Mouse (Mus musculus) layer of hippocampus, postnatal 36 days (tissue): ENCODE measurements around the gene Abcc8. TPM values are rescaled to one million over a fixed set of nuclear protein-coding genes. Genes with fewer than 3 reads are reported as not detected.

Experiments used
- DNase-seq, 2 experiments: peaks; one replicate each; pipeline ENCODE4 v3.0.0; 2022
- total RNA-seq, 2 experiments: library from RNA; stranded (reverse); gene quantifications; 2 replicates each; pipeline ENCODE4 v1.2.3; 2021

Abcc8 gene
- total RNA-seq, 2 experiments from 2014 or later, result 50.7 to 59.2 TPM

- no peak for DNase-seq
Observed at GRCm38 (mm10) chr7:46105484-46105883, 74.3 kb downstream of the Abcc8 start.

- no peak for DNase-seq
Observed at GRCm38 (mm10) chr7:46104256-46104915, 75.4 kb downstream of the Abcc8 start.

GRCm38 (mm10) chr7:46103771-46104170 is 76.1 kb downstream of the Abcc8 start:
- DNase-seq, result no peak

- peak; percentile 62 to 64 for DNase-seq
Observed at GRCm38 (mm10) chr7:46103075-46103591, 76.7 kb downstream of the Abcc8 start.

GRCm38 (mm10) chr7:46100563-46100962 is 79.3 kb downstream of the Abcc8 start, which contains the start of gene Kcnj11:
Kcnj11 (minus strand) TSS chr7:46100764.
- peak; percentile 76 to 77 for DNase-seq

- DNase-seq, result no peak
Observed at GRCm38 (mm10) chr7:46099682-46100081, 80.2 kb downstream of the Abcc8 start.

GRCm38 (mm10) chr7:46098919-46099286 is 80.9 kb downstream of the Abcc8 start:
- no peak for DNase-seq

GRCm38 (mm10) chr7:46098221-46098918 is 81.5 kb downstream of the Abcc8 start:
- no peak for DNase-seq

GRCm38 (mm10) chr7:46097319-46097783 is 82.5 kb downstream of the Abcc8 start:
- no peak for DNase-seq

- peak; percentile 55 to 59 for DNase-seq
Observed at GRCm38 (mm10) chr7:46096136-46096535, 83.7 kb downstream of the Abcc8 start.

- DNase-seq, result no peak
Observed at GRCm38 (mm10) chr7:46092803-46093202, 87.0 kb downstream of the Abcc8 start.

- DNase-seq, result no peak
Observed at GRCm38 (mm10) chr7:46088241-46088640, 91.6 kb downstream of the Abcc8 start.

GRCm38 (mm10) chr7:46086378-46086777 is 93.5 kb downstream of the Abcc8 start:
- no peak for DNase-seq

- DNase-seq, result no peak
Observed at GRCm38 (mm10) chr7:46084839-46085513, 94.9 kb downstream of the Abcc8 start.

- no peak for DNase-seq
Observed at GRCm38 (mm10) chr7:46084024-46084423, 95.8 kb downstream of the Abcc8 start.

- no peak for DNase-seq
Observed at GRCm38 (mm10) chr7:46077675-46078074, 102.2 kb downstream of the Abcc8 start.

GRCm38 (mm10) chr7:46076844-46077243 is 103.0 kb downstream of the Abcc8 start:
- DNase-seq, result no peak

GRCm38 (mm10) chr7:46068831-46069230 is 111.0 kb downstream of the Abcc8 start:
- DNase-seq, result no peak

- DNase-seq, result no peak
Observed at GRCm38 (mm10) chr7:46063296-46063695, 116.5 kb downstream of the Abcc8 start.

- DNase-seq, result no peak
Observed at GRCm38 (mm10) chr7:46061614-46062013, 118.2 kb downstream of the Abcc8 start.

GRCm38 (mm10) chr7:46060688-46061087 is 119.1 kb downstream of the Abcc8 start:
- no peak for DNase-seq

- DNase-seq, result no peak
Observed at GRCm38 (mm10) chr7:46058882-46059281, 121.0 kb downstream of the Abcc8 start.
